Mouse (Mus musculus) 416B (cell line): ENCODE measurements around the gene Ccdc157.

Source experiments
- DNase-seq: peaks from one replicate; pipeline ENCODE4 v3.0.0; 2011; ENCODE audit warnings: low read depth

Gene Ccdc157

GRCm38 (mm10) chr11:4182061-4182460 is 22.0 kb upstream of the Ccdc157 start:
- no peak for DNase-seq

GRCm38 (mm10) chr11:4177716-4178115 is 17.6 kb upstream of the Ccdc157 start:
- no peak for DNase-seq

GRCm38 (mm10) chr11:4174586-4174985 is 14.5 kb upstream of the Ccdc157 start:
- DNase-seq, result no peak

GRCm38 (mm10) chr11:4166467-4167090 is 6.5 kb upstream of the Ccdc157 start:
- no peak for DNase-seq

GRCm38 (mm10) chr11:4164701-4165100 is 4.6 kb upstream of the Ccdc157 start:
- DNase-seq, result peak; percentile 23

- DNase-seq, result no peak
Observed at GRCm38 (mm10) chr11:4160758-4161480, 826 bp upstream of the Ccdc157 start.

GRCm38 (mm10) chr11:4158676-4159075 is 1.4 kb downstream of the Ccdc157 start:
- DNase-seq, result no peak

- DNase-seq, result no peak
Observed at GRCm38 (mm10) chr11:4155641-4156040, 4.5 kb downstream of the Ccdc157 start.

- DNase-seq, result no peak
Observed at GRCm38 (mm10) chr11:4153694-4154093, 6.4 kb downstream of the Ccdc157 start.

GRCm38 (mm10) chr11:4149886-4150285 is 10.2 kb downstream of the Ccdc157 start:
- no peak for DNase-seq

GRCm38 (mm10) chr11:4148536-4149156 is 11.4 kb downstream of the Ccdc157 start:
- no peak for DNase-seq

GRCm38 (mm10) chr11:4148120-4148519 is 12.0 kb downstream of the Ccdc157 start:
- DNase-seq, result no peak

GRCm38 (mm10) chr11:4147098-4147497 is 13.0 kb downstream of the Ccdc157 start:
- DNase-seq, result no peak

GRCm38 (mm10) chr11:4146381-4146780 is 13.7 kb downstream of the Ccdc157 start:
- DNase-seq, result no peak

- no peak for DNase-seq
Observed at GRCm38 (mm10) chr11:4143281-4144062, 16.6 kb downstream of the Ccdc157 start.

GRCm38 (mm10) chr11:4142352-4142751 is 17.7 kb downstream of the Ccdc157 start:
- no peak for DNase-seq

GRCm38 (mm10) chr11:4141505-4141904 is 18.6 kb downstream of the Ccdc157 start:
- DNase-seq, result no peak

GRCm38 (mm10) chr11:4138964-4139363 is 21.1 kb downstream of the Ccdc157 start:
- no peak for DNase-seq

GRCm38 (mm10) chr11:4134986-4135935 is 24.8 kb downstream of the Ccdc157 start, which contains the start of gene Rnf215:
TSS of gene Rnf215 (plus strand) at chr11:4135202.
- DNase-seq, result peak; percentile 91

- DNase-seq, result peak; percentile 83
Observed at GRCm38 (mm10) chr11:4134400-4134799, 25.7 kb downstream of the Ccdc157 start.

GRCm38 (mm10) chr11:4133450-4133849 is 26.6 kb downstream of the Ccdc157 start:
- peak; percentile 56 for DNase-seq
